Mouse (Mus musculus) frontal cortex, adult 2 months (tissue): ENCODE results near the gene Gsx2. TPM values are rescaled to one million over a fixed set of nuclear protein-coding genes. Genes with fewer than 3 reads are reported as not detected.
A peak's percentile ranks its signal among the peaks of the same experiment; 100 is the strongest.

Source experiments
- DNase-seq, 2 experiments: peaks; one replicate each; pipeline ENCODE4 v3.0.0; 2022; ENCODE audit warnings: low spot score in 1 of 2; ENCODE audit errors: extremely low spot score in 1 of 2
- polyA plus RNA-seq: library from polyadenylated mRNA; depleted of rRNA; stranded (reverse); fragments of >200 nt; gene quantifications from 2 replicates; pipeline ENCODE4 v1.2.3, GENCODE M21; 2012; rRNA removed

Gene Gsx2
- polyA plus RNA-seq = 0.23 and 0.48 TPM in 2 replicates

GRCm38 (mm10) chr5:75075383-75075941, at the start of gene Gsx2:
Gene Gsx2 (plus strand): TSS chr5:75075601.
- no peak for DNase-seq

GRCm38 (mm10) chr5:75035475-75035874, 39.9 kb upstream of the Gsx2 start:
- no peak for DNase-seq

GRCm38 (mm10) chr5:75039307-75039706, 36.1 kb upstream of the Gsx2 start:
- DNase-seq = no peak

GRCm38 (mm10) chr5:75043011-75043445, 32.4 kb upstream of the Gsx2 start:
- DNase-seq = no peak

- DNase-seq = no peak
Measured at GRCm38 (mm10) chr5:75043621-75044301, 31.6 kb upstream of the Gsx2 start.

- peak; percentile 49 to 74 for DNase-seq
Measured at GRCm38 (mm10) chr5:75044310-75044904, 31.0 kb upstream of the Gsx2 start, which contains the start of gene Chic2. Gene Chic2 (minus strand): TSS chr5:75044774.

GRCm38 (mm10) chr5:75045371-75045770, 30.0 kb upstream of the Gsx2 start:
- no peak for DNase-seq

- peak in 1 of 2 experiments; percentile 59 for DNase-seq
Measured at GRCm38 (mm10) chr5:75046681-75047321, 28.6 kb upstream of the Gsx2 start.

GRCm38 (mm10) chr5:75051109-75051508, 24.3 kb upstream of the Gsx2 start:
- DNase-seq = no peak

- DNase-seq = no peak
Measured at GRCm38 (mm10) chr5:75063177-75063576, 12.2 kb upstream of the Gsx2 start.

- DNase-seq = no peak
Measured at GRCm38 (mm10) chr5:75066715-75067114, 8.7 kb upstream of the Gsx2 start.

- DNase-seq = peak in 1 of 2 experiments; percentile 54
Measured at GRCm38 (mm10) chr5:75067125-75067756, 8.2 kb upstream of the Gsx2 start.

- no peak for DNase-seq
Measured at GRCm38 (mm10) chr5:75070132-75070531, 5.3 kb upstream of the Gsx2 start.

- no peak for DNase-seq
Measured at GRCm38 (mm10) chr5:75070656-75071375, 4.6 kb upstream of the Gsx2 start.

GRCm38 (mm10) chr5:75071951-75072350, 3.5 kb upstream of the Gsx2 start:
- no peak for DNase-seq

- DNase-seq = no peak
Measured at GRCm38 (mm10) chr5:75072532-75072931, 2.9 kb upstream of the Gsx2 start.

GRCm38 (mm10) chr5:75073167-75073566, 2.2 kb upstream of the Gsx2 start:
- DNase-seq = no peak

- no peak for DNase-seq
Measured at GRCm38 (mm10) chr5:75073684-75074083, 1.7 kb upstream of the Gsx2 start.

GRCm38 (mm10) chr5:75074132-75074531, 1.3 kb upstream of the Gsx2 start:
- DNase-seq = no peak
